Mouse (Mus musculus) kidney, adult 18-20 months (tissue): ENCODE results near the gene Lrrc4.

Experiments
- DNase-seq: peaks from one replicate; pipeline ENCODE4 v3.0.0; 2021

Gene Lrrc4

DNA sequence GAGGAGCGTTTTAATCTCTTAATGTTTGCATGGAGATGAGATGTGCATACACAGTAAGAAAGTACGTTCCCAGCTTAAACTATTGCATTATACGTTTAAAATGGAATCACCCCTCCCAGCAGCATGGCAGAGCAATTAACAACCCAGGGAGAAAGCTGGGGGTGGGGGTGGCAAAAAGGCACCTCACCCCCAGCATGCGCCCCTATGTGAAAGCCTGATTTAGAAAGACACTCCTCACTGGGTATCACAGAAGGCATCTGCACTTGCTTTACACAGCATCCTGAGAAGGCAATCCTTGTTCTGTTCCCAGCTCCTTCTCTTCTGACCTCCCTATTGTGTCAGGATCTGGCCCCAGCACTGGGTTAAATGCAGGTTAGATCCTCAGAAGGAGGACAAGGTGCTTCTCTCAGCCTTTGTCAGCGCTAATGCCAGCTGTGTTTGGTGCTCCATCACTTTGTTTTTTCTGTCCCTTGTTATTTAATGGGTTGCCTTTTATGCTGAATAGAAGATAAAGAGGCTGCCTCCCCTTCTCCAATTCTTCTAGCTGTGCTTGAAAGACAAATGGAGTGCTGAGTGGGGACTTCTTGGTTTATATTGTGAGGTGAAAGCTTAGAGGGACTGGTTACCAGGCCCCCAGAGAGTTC lies 69.3 kb downstream of the Lrrc4 start:
- no peak for DNase-seq

DNA sequence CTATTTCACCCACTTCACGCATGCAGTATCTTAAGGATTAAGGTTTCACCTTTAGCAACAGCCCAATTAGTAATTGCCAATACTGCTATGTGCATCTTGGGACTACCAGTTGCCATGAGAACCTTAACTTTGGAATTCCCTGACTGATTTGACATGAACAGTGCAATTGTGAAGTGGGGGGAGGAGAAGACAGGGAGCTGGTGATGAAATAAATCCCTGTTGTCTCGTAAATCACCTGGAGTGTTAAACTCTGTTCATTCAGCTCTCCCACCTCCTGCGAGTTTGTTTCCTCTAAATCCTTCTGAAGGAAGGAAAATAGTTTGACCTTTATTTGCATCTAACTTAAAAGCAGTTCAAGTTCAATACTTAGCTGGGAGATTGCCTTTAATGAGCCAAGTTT lies 69.8 kb downstream of the Lrrc4 start:
- no peak for DNase-seq

DNA sequence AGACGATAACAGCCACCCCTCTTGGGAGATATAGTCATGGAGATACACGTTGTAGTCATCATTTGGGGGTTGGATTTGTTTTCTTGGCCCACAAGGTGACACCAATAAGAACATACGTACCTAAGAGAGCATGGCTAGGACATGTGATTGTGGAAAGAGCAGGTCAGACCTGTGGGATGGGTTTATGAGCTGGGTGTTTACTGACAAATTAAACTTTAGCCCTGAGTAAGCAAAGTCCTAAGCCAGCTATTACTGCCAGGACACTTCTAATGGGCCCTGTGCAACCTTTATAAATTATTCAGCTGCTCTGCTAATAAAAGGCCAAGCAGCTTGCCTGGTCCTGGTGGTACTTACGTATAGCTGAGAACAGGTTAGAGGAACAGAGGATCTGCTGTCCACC lies 73.3 kb downstream of the Lrrc4 start:
- DNase-seq, result peak; percentile 16

DNA sequence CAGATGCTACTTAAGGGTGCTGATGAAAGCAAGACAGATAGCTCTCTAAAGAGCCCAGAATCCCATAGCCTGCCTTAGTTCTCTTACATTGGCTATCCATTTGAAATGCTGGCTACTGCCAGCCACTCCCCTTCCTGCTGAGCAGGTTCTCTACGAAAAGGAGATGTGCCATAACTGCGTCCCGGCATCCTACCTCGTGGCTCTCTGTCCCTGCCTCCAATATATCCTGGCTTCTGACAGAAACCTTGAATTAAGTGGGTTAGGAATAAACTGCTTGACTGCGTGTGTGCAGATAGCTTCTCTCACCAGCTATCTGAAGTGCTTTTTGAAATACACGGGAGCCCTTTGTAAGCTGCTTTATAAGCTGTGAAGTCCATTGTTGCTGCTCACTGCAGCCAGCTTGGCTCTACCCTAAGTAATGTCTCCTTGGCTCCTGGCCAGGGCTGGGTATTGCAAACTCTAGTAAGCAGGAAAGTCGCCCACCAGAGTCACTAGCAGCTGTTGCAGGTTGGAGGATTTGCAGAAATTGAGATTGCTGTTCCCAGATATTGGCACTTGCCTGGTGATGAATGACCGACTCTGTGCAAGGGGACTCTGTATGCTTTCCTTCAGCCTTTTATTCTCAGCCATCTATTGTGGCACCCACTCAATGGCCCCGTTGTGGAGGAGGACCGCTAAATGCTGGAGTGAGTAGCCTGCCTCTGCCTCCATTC lies 75.1 kb downstream of the Lrrc4 start:
- DNase-seq, result peak; percentile 19

DNA sequence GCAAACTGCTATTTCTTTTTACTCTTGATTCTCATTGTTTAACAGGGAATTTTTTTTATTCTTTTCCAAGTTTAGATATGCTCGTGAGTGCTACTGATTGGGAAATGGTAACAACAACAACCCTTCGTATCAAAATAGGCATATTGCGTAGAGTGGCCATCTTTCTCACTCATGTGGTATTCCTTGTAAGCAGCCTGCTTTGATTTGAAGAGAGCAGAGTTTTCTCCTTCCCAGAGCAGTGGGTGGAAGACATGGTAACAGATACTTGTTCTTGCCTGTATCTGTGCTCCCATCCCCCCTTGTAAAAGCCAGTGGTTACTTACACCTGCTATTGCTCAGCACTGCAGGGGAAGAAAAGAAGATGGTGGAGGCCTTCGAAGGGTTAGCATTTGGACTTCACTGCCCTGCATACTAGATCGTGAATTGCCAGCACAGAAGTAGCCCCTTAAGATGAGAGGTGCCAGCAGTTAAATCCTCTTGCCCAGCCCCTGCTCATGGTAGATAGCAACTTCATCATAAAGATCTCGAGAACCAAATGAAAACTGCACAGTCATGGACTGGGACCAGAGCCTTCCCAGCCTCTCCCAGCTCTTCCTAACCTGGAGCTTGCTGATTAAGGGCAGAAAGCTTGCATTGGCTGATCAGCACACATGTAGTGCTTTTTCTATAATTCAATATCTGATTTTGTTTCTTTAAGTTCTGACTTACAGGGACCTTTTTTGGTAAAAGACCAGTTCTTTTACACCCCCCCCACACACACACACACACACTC lies 77.2 kb downstream of the Lrrc4 start:
- DNase-seq, result no peak

DNA sequence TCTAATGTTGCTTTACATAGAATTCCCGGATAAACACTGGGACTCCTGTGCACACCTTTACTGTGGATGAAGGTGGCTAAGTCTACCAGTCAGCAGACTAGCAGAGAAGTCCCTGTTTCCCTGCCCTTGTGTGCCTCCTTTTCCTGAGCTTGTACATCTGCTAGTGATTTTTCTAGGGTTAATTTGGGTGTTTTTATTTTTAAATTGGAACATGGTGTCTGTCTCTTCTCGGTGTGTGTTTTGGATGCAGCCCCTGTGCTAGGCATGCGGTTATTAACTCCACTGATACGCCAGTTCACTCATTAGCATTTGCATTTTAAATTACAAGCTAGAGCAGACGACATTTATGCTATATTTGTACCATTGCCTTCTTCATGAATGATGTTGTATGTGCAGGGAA lies 77.9 kb downstream of the Lrrc4 start:
- DNase-seq, result no peak

DNA sequence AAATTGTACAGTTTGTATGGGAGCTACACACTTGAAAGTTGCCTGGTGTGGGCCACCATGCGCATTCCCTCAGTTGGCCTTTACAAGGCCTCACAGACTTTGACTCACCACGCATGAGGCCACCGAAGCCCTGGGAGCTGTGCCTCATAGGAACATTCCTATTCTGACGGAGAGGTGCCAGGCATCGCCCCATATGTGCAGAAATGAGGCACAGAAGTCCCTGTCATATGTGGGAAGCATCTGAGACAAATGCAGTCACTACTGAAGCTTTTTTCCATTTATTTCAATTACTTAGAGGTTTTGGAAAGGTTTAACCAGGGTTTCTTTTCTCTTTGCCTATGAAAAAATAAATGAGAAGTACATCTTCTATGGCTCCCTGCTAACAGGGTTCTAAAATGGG lies 78.3 kb downstream of the Lrrc4 start:
- no peak for DNase-seq

DNA sequence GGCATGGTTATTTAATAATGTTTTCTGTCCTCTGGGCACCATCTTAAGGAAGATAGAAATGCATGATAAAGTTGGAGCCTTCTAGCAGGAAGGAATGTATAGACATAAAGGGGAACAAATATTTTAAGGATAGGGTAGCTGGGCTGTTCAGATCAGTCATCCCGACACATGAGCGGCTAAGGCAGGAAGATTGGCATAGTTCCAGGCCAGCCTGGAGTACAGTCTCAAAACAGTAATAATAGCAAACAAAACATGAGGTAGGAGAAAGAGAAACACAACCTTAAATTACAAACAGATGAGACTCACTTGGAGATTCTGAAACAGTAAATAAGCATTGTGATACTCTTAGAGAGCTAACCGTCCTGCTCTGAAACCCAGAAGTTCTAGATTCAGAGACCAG lies 80.4 kb downstream of the Lrrc4 start:
- no peak for DNase-seq

DNA sequence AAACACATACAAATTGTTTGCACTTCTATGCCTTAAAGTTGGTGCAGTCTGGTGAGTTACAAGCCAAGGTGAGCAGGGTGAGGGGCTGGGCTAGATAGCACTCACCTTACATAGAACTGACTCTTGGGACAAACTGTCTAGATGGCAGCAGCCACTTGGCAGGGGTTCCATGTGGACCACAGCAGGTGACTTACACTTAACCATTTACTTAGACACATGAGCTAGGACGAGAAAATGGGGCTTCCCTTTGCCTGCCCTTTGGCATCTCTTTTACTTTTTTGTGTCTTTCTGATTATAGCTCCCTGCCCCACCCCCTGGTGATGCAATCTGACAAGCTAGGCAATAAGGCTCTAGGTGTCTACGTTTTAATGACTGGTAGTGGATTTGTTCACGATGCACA lies 82.3 kb downstream of the Lrrc4 start:
- DNase-seq, result no peak

DNA sequence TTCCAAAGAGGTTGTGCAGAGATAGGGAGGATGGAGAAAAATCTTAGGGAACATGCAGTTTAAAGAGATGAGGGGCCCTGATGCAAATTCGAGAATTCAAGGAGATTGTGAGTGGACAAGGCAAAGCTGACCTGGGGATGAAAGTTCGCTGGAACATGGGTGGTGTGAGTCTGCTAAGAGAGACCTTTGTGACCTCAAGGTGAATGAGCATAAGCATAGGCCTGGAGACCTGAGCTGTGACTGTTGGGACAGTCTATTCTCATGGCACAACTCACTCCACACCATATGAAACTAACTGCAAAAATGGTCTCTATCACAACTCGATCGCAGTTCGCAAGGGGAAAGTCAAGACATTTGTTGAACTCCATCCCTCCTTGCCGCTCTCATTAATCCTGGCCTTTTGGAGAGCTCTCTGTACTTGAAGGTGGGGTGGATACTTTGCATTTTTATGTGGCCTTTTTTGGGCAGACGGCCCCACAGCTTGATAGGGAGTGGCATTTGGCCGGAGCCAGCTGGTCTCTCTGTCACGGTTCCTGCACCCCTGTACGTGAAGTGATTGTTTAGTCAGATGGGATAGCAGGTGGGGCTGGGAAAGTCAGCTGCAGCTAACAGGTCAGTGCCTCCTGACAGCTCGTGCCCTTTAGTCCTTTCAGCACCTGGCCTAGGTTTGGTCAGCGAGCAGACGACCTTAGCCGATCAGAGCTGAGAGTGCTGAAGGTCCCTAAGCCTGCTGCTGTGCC lies 83.4 kb downstream of the Lrrc4 start:
- DNase-seq, result peak; percentile 18

DNA sequence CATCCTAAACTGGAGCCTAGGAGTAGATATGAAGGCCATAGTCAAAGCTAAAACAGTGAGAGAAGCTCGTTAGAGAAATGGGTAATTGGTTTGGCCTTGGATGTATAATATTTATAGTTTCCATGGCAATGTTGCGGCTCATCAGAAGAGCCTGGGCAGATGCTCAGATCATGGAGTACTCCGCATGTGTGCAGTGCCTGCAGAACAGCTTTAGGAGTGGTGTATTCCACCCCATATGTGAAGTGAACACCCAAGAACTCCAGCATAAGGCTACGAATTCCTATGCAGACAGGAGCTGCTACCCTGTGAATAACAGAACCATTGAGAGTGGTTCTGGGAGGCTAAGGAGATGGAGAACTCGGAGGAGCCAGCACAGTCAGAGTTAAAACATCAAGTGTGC lies 84.5 kb downstream of the Lrrc4 start:
- DNase-seq, result no peak

DNA sequence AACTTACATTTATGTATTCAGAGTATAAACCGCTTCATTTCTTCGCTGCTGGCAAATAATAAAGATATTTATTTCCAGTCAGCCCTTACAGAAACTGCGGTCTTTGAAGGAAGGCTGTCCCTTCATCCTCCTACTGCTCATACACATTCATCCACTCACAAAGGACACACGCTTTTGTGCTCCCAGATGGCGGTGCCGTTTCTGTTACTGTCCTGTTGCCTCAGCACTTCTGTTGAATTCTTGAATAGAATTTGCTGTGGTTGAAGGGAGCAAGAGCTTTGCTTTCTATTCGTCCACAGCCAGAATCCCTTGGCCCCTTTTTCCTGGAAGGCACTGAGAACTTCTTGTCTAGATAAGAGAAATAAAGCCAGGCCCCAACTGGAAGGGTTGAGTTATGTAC lies 85.7 kb downstream of the Lrrc4 start:
- no peak for DNase-seq

DNA sequence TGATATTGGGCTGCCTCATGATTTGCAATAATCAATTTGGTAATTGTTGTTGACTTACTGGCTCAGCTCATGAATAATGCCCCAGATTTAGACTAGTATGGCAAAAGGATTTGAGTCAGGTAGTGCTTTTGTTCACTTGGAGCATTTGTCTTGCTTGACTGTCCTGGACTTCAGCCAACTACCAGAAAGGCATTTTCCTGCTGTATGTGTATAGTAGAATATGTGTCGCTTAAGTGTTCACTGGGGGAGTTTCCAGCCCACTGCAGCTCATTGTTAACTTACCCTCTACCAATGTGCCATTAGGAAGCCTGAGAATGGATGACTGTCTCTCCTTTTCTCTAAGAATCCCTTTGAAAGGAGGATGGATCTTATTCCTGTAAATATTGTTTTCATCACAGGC lies 88.0 kb downstream of the Lrrc4 start:
- DNase-seq, result no peak

DNA sequence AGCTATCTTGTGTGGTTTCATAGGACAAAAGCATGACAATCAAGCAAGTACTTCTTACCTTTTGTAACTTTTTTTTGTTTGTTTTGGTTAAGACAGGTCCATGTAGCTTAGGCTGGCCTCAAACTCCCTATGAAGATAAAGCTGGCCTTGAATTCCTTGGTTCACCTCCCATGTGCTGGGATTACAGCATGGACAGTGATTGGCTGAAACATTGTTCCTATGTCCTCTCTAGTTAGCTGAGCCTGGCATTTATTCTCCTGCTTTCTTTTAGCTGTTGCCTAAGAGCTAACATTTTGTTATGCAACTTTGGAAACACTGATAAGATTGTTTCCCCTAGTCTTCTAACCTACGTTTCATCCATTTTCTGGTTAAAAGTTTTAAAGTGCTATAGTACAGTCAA lies 93.9 kb downstream of the Lrrc4 start:
- no peak for DNase-seq

DNA sequence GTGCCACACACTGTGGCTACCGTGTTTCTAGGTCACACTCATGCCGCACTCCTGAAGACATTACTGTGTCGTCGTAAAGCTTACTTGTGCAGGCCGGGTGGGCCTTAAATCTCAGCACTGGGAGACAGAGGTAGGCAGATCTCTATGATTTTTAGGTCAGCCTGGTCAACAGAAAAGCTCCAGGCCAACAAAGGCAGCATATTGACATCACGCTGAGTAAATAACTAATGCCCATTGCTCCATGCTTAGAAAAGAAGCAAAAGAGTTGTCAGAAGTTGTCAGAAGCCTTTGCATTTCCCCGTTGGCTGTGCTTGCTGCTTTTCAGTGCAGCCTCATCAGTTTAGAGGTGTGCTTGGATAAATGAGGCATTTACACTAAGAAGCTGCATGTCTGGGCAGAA lies 94.9 kb downstream of the Lrrc4 start:
- DNase-seq, result no peak

DNA sequence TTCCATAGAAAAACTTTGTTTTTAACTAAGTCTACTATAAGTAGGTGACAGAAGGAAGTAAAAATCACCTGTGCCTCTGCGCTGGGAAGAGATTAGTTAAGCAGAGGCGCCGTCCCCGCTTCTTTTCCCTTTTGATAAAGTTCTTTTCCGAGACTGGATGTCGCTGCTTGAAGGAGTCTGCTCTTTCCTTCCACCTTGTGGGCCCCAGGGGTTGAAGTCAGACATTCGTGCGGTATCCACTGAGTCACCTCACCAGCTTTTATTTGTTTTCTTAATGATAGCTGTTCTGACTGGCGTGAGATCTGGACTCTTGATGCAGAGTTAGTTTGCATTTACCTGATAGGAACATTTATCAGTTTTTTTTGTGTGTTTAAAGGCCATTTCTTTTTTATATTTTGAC lies 96.4 kb downstream of the Lrrc4 start:
- no peak for DNase-seq

DNA sequence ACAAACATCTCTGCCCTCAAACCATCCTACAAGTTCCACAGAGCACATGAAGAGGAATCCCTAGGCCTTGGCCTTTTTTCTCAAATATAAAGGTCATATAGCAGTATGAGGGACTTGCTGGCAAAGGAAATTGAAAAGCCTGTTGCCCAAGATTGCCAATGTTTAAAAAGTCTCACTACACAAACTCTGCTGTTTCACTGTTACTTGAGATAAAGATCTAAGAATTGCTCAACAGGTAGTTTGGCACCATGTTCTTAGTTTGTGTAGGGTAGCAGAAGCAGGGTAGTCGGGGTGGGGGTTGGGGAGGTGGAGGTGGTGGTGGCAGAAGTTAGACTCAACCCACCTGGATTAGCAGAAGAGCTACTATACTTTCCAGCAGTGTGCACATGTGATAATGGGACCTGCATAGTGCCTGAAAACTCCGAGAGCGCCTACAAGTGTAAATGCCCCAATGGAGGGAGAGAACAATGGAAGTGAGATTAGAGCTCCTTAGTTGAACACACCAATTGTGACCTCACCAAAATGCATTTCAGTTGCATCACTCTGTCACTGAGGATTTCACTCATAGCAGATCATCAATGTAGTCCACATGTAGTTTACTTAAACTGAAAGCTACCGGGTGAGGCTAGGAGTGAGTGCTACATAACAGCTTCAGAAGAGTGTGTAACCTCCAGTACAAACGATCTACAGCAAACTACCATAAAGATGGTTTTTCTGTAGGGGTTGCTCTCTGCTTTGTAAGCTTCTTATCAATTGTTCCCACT lies 97.5 kb downstream of the Lrrc4 start:
- DNase-seq, result no peak

DNA sequence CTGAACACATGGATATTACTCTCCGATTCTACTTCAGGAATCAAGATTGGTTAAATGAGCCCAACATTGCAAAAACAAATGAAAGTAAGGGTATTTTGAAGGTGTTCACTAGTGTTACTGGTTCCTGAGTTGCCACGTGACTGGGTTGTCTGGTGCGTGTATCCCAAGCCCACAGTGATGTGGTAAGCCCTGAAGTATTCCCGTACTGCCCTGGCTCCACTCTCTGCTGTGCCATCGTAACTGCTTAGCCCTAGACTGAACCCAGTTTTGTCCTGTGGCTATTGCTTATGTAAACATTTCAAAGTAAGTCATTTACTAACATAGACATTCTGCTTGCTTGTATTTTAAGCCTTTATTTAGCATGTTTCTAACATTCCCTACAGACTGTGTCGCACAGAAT lies 100.3 kb downstream of the Lrrc4 start:
- no peak for DNase-seq

DNA sequence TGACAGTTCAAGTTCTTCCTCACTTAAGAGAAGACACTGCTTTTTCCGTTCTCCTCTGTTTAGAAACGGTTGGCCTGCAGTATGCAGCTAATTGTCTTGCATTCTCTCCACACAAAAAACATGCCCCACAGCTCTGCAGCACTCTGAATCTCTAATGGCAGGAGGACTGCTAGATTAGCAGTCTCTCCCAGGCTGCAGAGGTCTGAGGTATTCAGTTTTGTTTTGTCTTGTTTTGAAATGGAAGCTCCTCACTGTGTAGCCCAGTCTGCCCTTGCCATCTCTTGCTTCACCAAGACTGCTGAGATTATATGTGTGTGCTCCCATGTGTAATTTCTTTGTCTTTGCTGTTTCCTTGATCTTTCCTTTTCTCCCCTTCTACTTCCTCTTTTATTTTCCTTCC lies 101.9 kb downstream of the Lrrc4 start:
- DNase-seq, result no peak

DNA sequence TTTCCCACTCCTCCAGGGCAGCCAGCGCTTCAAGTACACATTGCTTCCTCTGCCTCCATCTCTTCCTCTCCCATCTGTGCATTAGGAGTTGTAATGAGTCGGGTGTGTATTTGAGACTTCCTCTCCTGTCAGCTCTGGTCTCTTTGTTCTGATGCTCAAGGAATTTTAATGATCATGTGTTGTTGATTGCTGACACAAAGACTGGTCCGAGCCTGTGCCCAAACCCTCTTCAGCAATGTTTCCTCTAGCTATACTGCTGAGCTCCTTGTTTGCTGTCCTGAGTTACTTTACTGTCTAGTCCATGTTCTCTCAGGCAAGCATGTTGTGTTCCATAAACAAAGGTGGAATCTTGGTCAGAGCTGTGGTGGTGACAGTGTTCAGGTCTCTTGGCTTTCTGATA lies 102.3 kb downstream of the Lrrc4 start:
- no peak for DNase-seq

DNA sequence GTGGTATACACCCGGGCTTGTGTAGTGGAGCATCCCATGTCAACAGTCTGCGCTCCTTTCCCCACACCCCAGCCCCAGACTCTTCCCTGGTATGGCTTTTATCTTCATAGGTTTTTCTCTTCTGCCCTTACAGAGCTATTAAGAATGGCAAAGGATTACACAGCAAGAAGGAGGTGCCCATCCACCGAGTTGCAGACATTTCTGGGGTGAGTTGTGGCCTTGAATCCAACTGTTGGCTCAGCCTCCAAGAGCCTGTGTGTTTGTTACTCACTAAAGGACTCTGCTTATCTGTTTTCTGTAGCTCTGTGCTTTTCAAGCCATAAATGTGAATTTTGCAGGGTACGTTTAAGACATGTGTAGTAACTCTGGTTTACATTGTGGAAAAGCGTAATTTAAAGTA lies 106.8 kb downstream of the Lrrc4 start:
- no peak for DNase-seq

DNA sequence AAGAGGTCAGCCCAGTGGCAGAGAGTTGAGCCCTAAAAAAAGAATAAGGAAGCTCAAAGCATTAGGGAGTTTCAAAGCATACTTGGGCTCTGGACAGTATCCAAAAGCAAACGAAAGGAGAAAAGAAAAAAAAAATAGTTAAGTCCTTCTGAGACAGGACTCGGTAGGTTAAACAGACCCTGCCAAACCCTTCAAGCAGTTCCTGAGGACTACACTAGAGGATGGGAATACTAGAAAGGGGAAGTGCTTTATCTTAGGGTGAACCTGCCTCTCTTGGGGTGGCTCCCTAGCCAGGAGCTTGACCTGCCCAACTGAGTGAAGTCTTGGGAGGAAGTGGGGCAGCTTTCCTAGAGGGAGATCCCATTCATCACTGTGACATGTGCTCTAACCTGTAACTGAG lies 108.5 kb downstream of the Lrrc4 start:
- no peak for DNase-seq
